Mouse (Mus musculus) midbrain, embryonic 12.5 days (tissue): Measurements from ENCODE around the gene Tmem171. TPM values are rescaled to one million over a fixed set of nuclear protein-coding genes. Genes with fewer than 3 reads are reported as not detected.

Experiments used
- polyA plus RNA-seq: library from polyadenylated mRNA; unstranded; fragments of >200 nt; fragmentation: Nextera tagmentation; extraction: Ambion mirVana; gene quantifications from 2 replicates; pipeline ENCODE4 v1.2.1, GENCODE M21; 2016

The Tmem171 gene
- polyA plus RNA-seq, 1 experiment from 2014 or later, result not detected

Other genes starting within 250 kb of the Tmem171 start
- 0.87 TPM in 1 of 2 replicates, not detected in the other for gene Gm10320, start 202.8 kb downstream of the Tmem171 start, polyA plus RNA-seq
- not detected in 2 replicates for gene Tmem174, start 57.4 kb downstream of the Tmem171 start, polyA plus RNA-seq
- 37.3 and 37.8 TPM in 2 replicates for gene Fcho2, start 120.6 kb upstream of the Tmem171 start, polyA plus RNA-seq
- 86.9 and 93.2 TPM in 2 replicates for gene Tnpo1, start 231.6 kb upstream of the Tmem171 start, polyA plus RNA-seq